8 mouse cellular contexts compared by ENCODE assay signal in the genomic region with DNA sequence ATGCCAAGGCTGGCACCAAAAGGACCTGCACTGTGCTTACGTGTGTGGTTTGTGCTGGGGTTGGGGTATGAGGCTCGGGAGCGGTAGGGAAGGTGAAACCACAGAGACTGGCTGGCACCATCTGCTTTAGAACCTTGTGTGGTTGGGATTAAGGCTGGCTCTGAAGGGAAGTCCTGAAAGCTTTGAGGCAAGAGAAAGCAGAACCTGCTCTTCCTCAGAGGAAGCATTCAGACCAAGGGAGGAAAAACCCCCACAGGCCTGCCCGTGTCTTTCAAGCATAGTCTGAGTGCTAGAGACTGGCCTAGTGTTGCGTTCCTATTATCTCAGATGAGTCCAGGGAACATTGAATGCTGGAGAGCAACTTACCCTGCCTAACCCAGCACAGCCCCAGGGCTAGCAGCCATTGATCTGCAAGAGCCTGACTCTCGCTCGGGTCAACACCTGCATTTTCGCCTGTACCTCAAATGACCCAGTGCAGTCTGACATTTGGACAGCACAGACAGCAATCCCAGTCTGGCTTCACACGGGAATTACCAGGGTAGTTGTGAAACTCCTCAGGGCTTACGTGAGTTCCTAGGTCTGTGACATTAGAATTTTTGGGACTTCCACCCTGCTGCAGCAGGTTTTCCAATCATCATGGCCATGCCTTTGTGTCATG. TPM values are rescaled to one million over a fixed set of nuclear protein-coding genes. Genes with fewer than 3 reads are reported as not detected.
DNase-seq lines count a peak whose midpoint lies in the region; ATAC-seq and TF ChIP-seq lines count a peak whose summit lies in the region.

No protein-coding gene starts in this region.

- peak overlapping the region; percentile 17; the same call in 1 of the 2 replicates for H3K9ac ChIP-seq in heart, adult 2 months (ENCODE audit: low read depth, low read length)

- no peak for TF ChIP-seq CTCF in heart, adult 2 months (IDR thresholded peaks at IDR 0.05)
- no peak for TF ChIP-seq CTCF in E14TG2a.4 (conservative IDR thresholded peaks at IDR 0.05; ENCODE audit: low read length)

- no peak for TF ChIP-seq EP300 in heart, adult 2 months (IDR thresholded peaks at IDR 0.05; ENCODE audit: insufficient read depth, low read depth, low read length)

- H3K27me3 ChIP-seq in heart, adult 2 months (ENCODE audit: control insufficient read depth, insufficient read depth, low read length), result no peaks in the 10 kb centered on the region
- peaks cover 13% of the 10 kb centered on the region for H3K27me3 ChIP-seq in E14TG2a.4 (ENCODE audit: insufficient read depth, low read length)

- H3K9me3 ChIP-seq in E14TG2a.4 (ENCODE audit: low read length), result no peaks in the 10 kb centered on the region

- H3K79me2 ChIP-seq in heart, adult 2 months (replicated peaks; ENCODE audit: control insufficient read depth, insufficient read depth, low read length), result no peaks in the 10 kb centered on the region

- WGBS in heart, adult 2 months, result 35% methylated on average over 10 of the region's 10 CpGs

- peak overlapping the region; percentile 97 for H3K27ac ChIP-seq in heart, adult 2 months

- H3K36me3 ChIP-seq in heart, adult 2 months (ENCODE audit: control insufficient read depth, insufficient read depth, low read length), result no peaks in the 10 kb centered on the region
- no peaks in the 10 kb centered on the region for H3K36me3 ChIP-seq in E14TG2a.4 (ENCODE audit: insufficient read depth, low read length)

- peaks cover 21% of the 10 kb centered on the region for H3K4me1 ChIP-seq in heart, adult 2 months (ENCODE audit: control insufficient read depth, insufficient read depth, low read length)
- H3K4me1 ChIP-seq in E14TG2a.4 (replicated peaks; ENCODE audit: low read depth, low read length), result peaks cover 43% of the 10 kb centered on the region

- peak; percentile 47 for ATAC-seq in megakaryocyte, adult 5-6 weeks (ENCODE audit: poor library complexity, severe bottlenecking)

- no peak for DNase-seq in heart, adult 2 months
- no peak for DNase-seq in heart, adult 11 months
- peak; percentile 31 for DNase-seq in gonadal fat pad, adult 2 months (ENCODE audit: low read depth)
- no peak for DNase-seq in embryo, embryonic 10 days (ENCODE audit: low spot score)
- DNase-seq in left cerebral cortex, adult 8-10 months (ENCODE audit: low spot score in 2 of 2), result no peak
- DNase-seq in ovary, postnatal 14 days (ENCODE audit: low spot score), result no peak

- TF ChIP-seq POLR2A in heart, adult 2 months (IDR thresholded peaks at IDR 0.05; ENCODE audit: insufficient read depth, low read depth, low read length), result no peak

- intact Hi-C loops in heart, adult 2 months (cut with DNase I), result loop anchor here (2.0 to 10.0 kb wide), 3 partner anchors 54 to 236 kb away; no protein-coding TSS in a partner anchor

- peak overlapping the region; percentile 52 for H3K4me3 ChIP-seq in heart, adult 2 months
- peak overlapping the region; percentile 70 for H3K4me3 ChIP-seq in E14TG2a.4 (replicated peaks; ENCODE audit: low read length)

RNA-seq across cellular contexts. Expression of gene Dglucy, which starts 0.5 kb away (rescaled TPM):
- 10 to 100 TPM; 60.9 to 64.0 TPM for total RNA-seq in heart, adult 2 months (2021)
- 36.8 and 77.0 TPM in 2 replicates for polyA plus RNA-seq in heart, adult 2 months (2012; rRNA removed)
- polyA plus RNA-seq in gonadal fat pad, adult 2 months (2012; rRNA removed), result 9.2 and 12.0 TPM in 2 replicates
- 21.3 and 25.9 TPM in 2 replicates for total RNA-seq in megakaryocyte, adult 5-6 weeks (2015)
- total RNA-seq in megakaryocyte, adult 5-6 weeks (2017), result 33.3 and 35.6 TPM in 2 replicates
- 10 to 100 TPM; 10.5 to 14.1 (median 12.7) TPM for total RNA-seq in left cerebral cortex, adult 8-10 months (2022)

RNA-seq across cellular contexts. Expression of gene Rps6ka5, which starts 51.6 kb away (rescaled TPM):
- total RNA-seq in heart, adult 2 months (2021), result 10 to 100 TPM; 10.8 to 13.5 TPM
- 2.1 and 6.1 TPM in 2 replicates for polyA plus RNA-seq in heart, adult 2 months (2012; rRNA removed)
- 2.1 and 2.2 TPM in 2 replicates for polyA plus RNA-seq in gonadal fat pad, adult 2 months (2012; rRNA removed)
- total RNA-seq in megakaryocyte, adult 5-6 weeks (2015), result 18.2 and 19.4 TPM in 2 replicates
- total RNA-seq in megakaryocyte, adult 5-6 weeks (2017), result 30.9 and 37.6 TPM in 2 replicates
- total RNA-seq in left cerebral cortex, adult 8-10 months (2022), result 10 to 100 TPM; 30.8 to 38.6 (median 34.8) TPM
